Mouse (Mus musculus): ENCODE data around the gene Srarp. TPM values are rescaled to one million over a fixed set of nuclear protein-coding genes. Genes with fewer than 3 reads are reported as not detected.
A peak's percentile ranks its signal among the peaks of the same experiment; 100 is the strongest.

Srarp gene
- polyA plus RNA-seq, 1 experiment from 2014 or later = not detected

GRCm38 (mm10) chr4:141426796-141427745 lies 8.8 kb downstream of the Srarp start:
- Histone ChIP-seq H3K9me3 (ENCODE audit: control insufficient read depth, low read depth, low read length) (no peaks in the 10 kb centered on the region), H3K36me3 (ENCODE audit: control insufficient read depth, insufficient read depth, low read length) (no peaks in the 10 kb centered on the region), H3K27ac (ENCODE audit: low read length) (no peak overlapping the region), H3K4me1 (ENCODE audit: control insufficient read depth, insufficient read depth, low read length) (peaks cover 17% of the 10 kb centered on the region), H3K9ac (replicated peaks; ENCODE audit: low read depth, low read length) (no peak overlapping the region), H3K4me3 (ENCODE audit: low read depth, low read length) (no peak overlapping the region), H3K4me2 (replicated peaks; ENCODE audit: low read depth, low read length) (no peak overlapping the region), H3K27me3 (ENCODE audit: control insufficient read depth, insufficient read depth, low read length) (no peaks in the 10 kb centered on the region)
- no peak for ATAC-seq (ENCODE audit: insufficient number of reproducible peaks, insufficient read depth, low FRiP score, low read depth)
- 62% methylated on average over 10 of the region's 10 CpGs for WGBS

GRCm38 (mm10) chr4:141425484-141426479 lies 10.1 kb downstream of the Srarp start:
- H3K4me1 ChIP-seq (ENCODE audit: control insufficient read depth, insufficient read depth, low read length) = peaks cover 25% of the 10 kb centered on the region
- peak overlapping the region; percentile 84 for H3K4me2 ChIP-seq (replicated peaks; ENCODE audit: low read depth, low read length)
- peak; percentile 75 for ATAC-seq (ENCODE audit: insufficient number of reproducible peaks, insufficient read depth, low FRiP score, low read depth)
- no peak overlapping the region for H3K9ac ChIP-seq (replicated peaks; ENCODE audit: low read depth, low read length)
- peak overlapping the region; percentile 27; the same call in 1 of the 2 replicates for H3K27ac ChIP-seq (ENCODE audit: low read length)
- WGBS = 3% methylated on average over 36 of the region's 36 CpGs
- H3K27me3 ChIP-seq (ENCODE audit: control insufficient read depth, insufficient read depth, low read length) = no peaks in the 10 kb centered on the region
- H3K4me3 ChIP-seq (ENCODE audit: low read depth, low read length) = peak overlapping the region; percentile 33
- H3K9me3 ChIP-seq (ENCODE audit: control insufficient read depth, low read depth, low read length) = no peaks in the 10 kb centered on the region
- no peaks in the 10 kb centered on the region for H3K36me3 ChIP-seq (ENCODE audit: control insufficient read depth, insufficient read depth, low read length)

GRCm38 (mm10) chr4:141423691-141424431 lies 12.0 kb downstream of the Srarp start:
- no peak overlapping the region for H3K27ac ChIP-seq (ENCODE audit: low read length)
- no peaks in the 10 kb centered on the region for H3K36me3 ChIP-seq (ENCODE audit: control insufficient read depth, insufficient read depth, low read length)
- peaks cover 33% of the 10 kb centered on the region for H3K4me1 ChIP-seq (ENCODE audit: control insufficient read depth, insufficient read depth, low read length)
- no peaks in the 10 kb centered on the region for H3K9me3 ChIP-seq (ENCODE audit: control insufficient read depth, low read depth, low read length)
- no peaks in the 10 kb centered on the region for H3K27me3 ChIP-seq (ENCODE audit: control insufficient read depth, insufficient read depth, low read length)
- no peak overlapping the region for H3K9ac ChIP-seq (replicated peaks; ENCODE audit: low read depth, low read length)
- 86% methylated on average over 13 of the region's 13 CpGs for WGBS
- ATAC-seq (ENCODE audit: insufficient number of reproducible peaks, insufficient read depth, low FRiP score, low read depth) = no peak
- no peak overlapping the region for H3K4me3 ChIP-seq (ENCODE audit: low read depth, low read length)
- no peak overlapping the region for H3K4me2 ChIP-seq (replicated peaks; ENCODE audit: low read depth, low read length)

- Histone ChIP-seq H3K36me3 (ENCODE audit: control insufficient read depth, insufficient read depth, low read length) (no peaks in the 10 kb centered on the region), H3K27me3 (ENCODE audit: control insufficient read depth, insufficient read depth, low read length) (no peaks in the 10 kb centered on the region), H3K9ac (replicated peaks; ENCODE audit: low read depth, low read length) (no peak overlapping the region), H3K9me3 (ENCODE audit: control insufficient read depth, low read depth, low read length) (no peaks in the 10 kb centered on the region), H3K4me2 (replicated peaks; ENCODE audit: low read depth, low read length) (no peak overlapping the region), H3K4me1 (ENCODE audit: control insufficient read depth, insufficient read depth, low read length) (peaks cover 33% of the 10 kb centered on the region), H3K4me3 (ENCODE audit: low read depth, low read length) (no peak overlapping the region), H3K27ac (ENCODE audit: low read length) (no peak overlapping the region)
- ATAC-seq (ENCODE audit: insufficient number of reproducible peaks, insufficient read depth, low FRiP score, low read depth) = no peak
- 87% methylated on average over 5 of the region's 5 CpGs for WGBS
These were observed 12.6 kb downstream of the Srarp start for GRCm38 (mm10) chr4:141423288-141423687.

GRCm38 (mm10) chr4:141422841-141423240 lies 13.1 kb downstream of the Srarp start:
- Histone ChIP-seq H3K27ac (ENCODE audit: low read length) (no peak overlapping the region), H3K4me2 (replicated peaks; ENCODE audit: low read depth, low read length) (peak overlapping the region; percentile 4; the same call in 1 of the 2 replicates), H3K36me3 (ENCODE audit: control insufficient read depth, insufficient read depth, low read length) (no peaks in the 10 kb centered on the region), H3K4me1 (ENCODE audit: control insufficient read depth, insufficient read depth, low read length) (peaks cover 33% of the 10 kb centered on the region), H3K27me3 (ENCODE audit: control insufficient read depth, insufficient read depth, low read length) (no peaks in the 10 kb centered on the region), H3K9ac (replicated peaks; ENCODE audit: low read depth, low read length) (no peak overlapping the region), H3K4me3 (ENCODE audit: low read depth, low read length) (no peak overlapping the region), H3K9me3 (ENCODE audit: control insufficient read depth, low read depth, low read length) (no peaks in the 10 kb centered on the region)
- no peak for ATAC-seq (ENCODE audit: insufficient number of reproducible peaks, insufficient read depth, low FRiP score, low read depth)
- WGBS = 77% methylated on average over 5 of the region's 5 CpGs

- Histone ChIP-seq H3K9ac (replicated peaks; ENCODE audit: low read depth, low read length) (0 out of 2 replicates have a peak overlapping the region, but pooled peaks have one; percentile 3), H3K27me3 (ENCODE audit: control insufficient read depth, insufficient read depth, low read length) (no peaks in the 10 kb centered on the region), H3K4me2 (replicated peaks; ENCODE audit: low read depth, low read length) (no peak overlapping the region), H3K4me3 (ENCODE audit: low read depth, low read length) (no peak overlapping the region), H3K36me3 (ENCODE audit: control insufficient read depth, insufficient read depth, low read length) (no peaks in the 10 kb centered on the region), H3K27ac (ENCODE audit: low read length) (peak overlapping the region; percentile 56), H3K4me1 (ENCODE audit: control insufficient read depth, insufficient read depth, low read length) (peaks cover 30% of the 10 kb centered on the region), H3K9me3 (ENCODE audit: control insufficient read depth, low read depth, low read length) (no peaks in the 10 kb centered on the region)
- 39% methylated on average over 14 of the region's 14 CpGs for WGBS
- ATAC-seq (ENCODE audit: insufficient number of reproducible peaks, insufficient read depth, low FRiP score, low read depth) = 0 out of 2 replicates have a peak, but pooled peaks have one; percentile 15
These were observed 14.5 kb downstream of the Srarp start for GRCm38 (mm10) chr4:141421423-141421822.

GRCm38 (mm10) chr4:141420886-141421285 lies 15.0 kb downstream of the Srarp start:
- Histone ChIP-seq H3K27ac (ENCODE audit: low read length) (peak overlapping the region; percentile 56; the same call in 1 of the 2 replicates), H3K27me3 (ENCODE audit: control insufficient read depth, insufficient read depth, low read length) (no peaks in the 10 kb centered on the region), H3K36me3 (ENCODE audit: control insufficient read depth, insufficient read depth, low read length) (no peaks in the 10 kb centered on the region), H3K4me3 (ENCODE audit: low read depth, low read length) (no peak overlapping the region), H3K9me3 (ENCODE audit: control insufficient read depth, low read depth, low read length) (no peaks in the 10 kb centered on the region), H3K9ac (replicated peaks; ENCODE audit: low read depth, low read length) (no peak overlapping the region), H3K4me2 (replicated peaks; ENCODE audit: low read depth, low read length) (no peak overlapping the region), H3K4me1 (ENCODE audit: control insufficient read depth, insufficient read depth, low read length) (peaks cover 24% of the 10 kb centered on the region)
- 41% methylated on average over 9 of the region's 9 CpGs for WGBS
- ATAC-seq (ENCODE audit: insufficient number of reproducible peaks, insufficient read depth, low FRiP score, low read depth) = no peak

Data from stomach, embryonic 14.5 days (tissue).